Mouse (Mus musculus) T-helper 17 cell (primary cell): ENCODE data around the gene Ubxn10.

Experiments used
- in situ Hi-C, 2 experiments: fragments of 300-600 bp; cut with MboI, MseI; formaldehyde crosslinking; loops; 1 replicate in 1 of 2; 2 replicates in 1 of 2; pipeline ENCODE4 v1.15.1; 2025; ENCODE audit warnings: high pct_unique_total_duplicates in 2 of 2

Gene Ubxn10

GRCm38 (mm10) chr4:138659936-138660602 lies 76.9 kb downstream of the Ubxn10 start:
- in situ Hi-C loops: no loop called here
